Mouse (Mus musculus) heart, embryonic 12.5 days (tissue): Measurements from ENCODE around the gene Map3k5. TPM values are rescaled to one million over a fixed set of nuclear protein-coding genes. Genes with fewer than 3 reads are reported as not detected.

Source experiments
- ATAC-seq: fragments of 200-750 bp; cut with Nextera tagmentation; 2 replicates; pipeline ENCODE4 v1.8.0; 2017; ENCODE audit warnings: moderate TSS enrichment, moderate library complexity; ENCODE audit not compliant: insufficient number of reproducible peaks, low FRiP score
- H3K27ac ChIP-seq: fragments of 300-500 bp; sonication (generic); 2 replicates; pipeline ENCODE4 v1.5.1; 2016; ENCODE audit warnings: mild to moderate bottlenecking, moderate library complexity; ENCODE audit not compliant: poor library complexity, severe bottlenecking
- H3K27me3 ChIP-seq: fragments of 300-500 bp; sonication (generic); replicated peaks from 2 replicates; pipeline ENCODE4 v1.6.1; 2016; ENCODE audit warnings: mild to moderate bottlenecking, moderate library complexity
- H3K36me3 ChIP-seq: fragments of 300-500 bp; sonication (generic); 2 replicates; pipeline ENCODE4 v1.6.1; 2016; ENCODE audit warnings: mild to moderate bottlenecking, moderate library complexity
- H3K4me1 ChIP-seq: fragments of 300-500 bp; sonication (generic); replicated peaks from 2 replicates; pipeline ENCODE4 v1.6.1; 2016; ENCODE audit warnings: mild to moderate bottlenecking
- H3K4me2 ChIP-seq: fragments of 300-500 bp; sonication (generic); 2 replicates; pipeline ENCODE4 v1.6.1; 2016; ENCODE audit warnings: mild to moderate bottlenecking, moderate library complexity
- H3K4me3 ChIP-seq: fragments of 300-500 bp; sonication (generic); 2 replicates; pipeline ENCODE4 v1.5.1; 2016; ENCODE audit warnings: mild to moderate bottlenecking
- H3K9ac ChIP-seq: fragments of 300-500 bp; sonication (generic); 2 replicates; pipeline ENCODE4 v1.6.1; 2016; ENCODE audit warnings: mild to moderate bottlenecking, moderate library complexity
- H3K9me3 ChIP-seq: fragments of 300-500 bp; sonication (generic); replicated peaks from 2 replicates; pipeline ENCODE4 v1.6.1; 2016; ENCODE audit warnings: mild to moderate bottlenecking, moderate library complexity
- WGBS: fragments of 180-500 bp; shearing (Covaris S2); methylation state at CpG from one replicate; pipeline ENCODE4 v1.1.7; 2016; 5-methylcytosine and 5-hydroxymethylcytosine counted together
- polyA plus RNA-seq: library from polyadenylated mRNA; unstranded; fragments of >200 nt; fragmentation: Nextera tagmentation; extraction: Ambion mirVana; gene quantifications from 2 replicates; pipeline ENCODE4 v1.2.1, GENCODE M21; 2016

The Map3k5 gene
- polyA plus RNA-seq, 1 experiment from 2014 or later = 4.8 TPM

DNA sequence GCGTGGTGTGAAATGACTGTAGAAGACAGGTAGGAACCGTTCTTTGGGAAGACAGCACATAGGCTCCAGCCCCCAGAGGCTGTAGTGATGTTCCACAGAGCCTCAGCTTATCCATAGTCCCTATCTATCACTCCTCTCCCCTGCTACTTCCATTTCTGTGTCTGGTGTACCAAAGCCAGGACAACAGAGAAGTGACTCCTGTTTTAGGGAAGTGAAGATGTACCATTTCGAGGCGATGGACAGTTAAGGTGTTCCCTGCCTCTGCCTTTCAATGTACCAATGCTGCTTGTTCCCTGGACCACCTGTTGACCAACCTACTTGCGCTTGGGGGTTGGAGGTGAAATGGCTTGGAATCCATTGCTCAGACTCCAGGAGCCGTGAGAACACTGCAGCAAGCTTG lies 75.0 kb downstream of the Map3k5 start:
- Histone ChIP-seq H3K4me2 (no peak overlapping the region), H3K4me3 (no peak overlapping the region), H3K9ac (no peak overlapping the region), H3K9me3 (no peaks in the 10 kb centered on the region), H3K27ac (no peak overlapping the region), H3K27me3 (0 out of 2 replicates have a peak, but pooled peaks cover 11% of the 10 kb centered on the region), H3K4me1 (peaks cover 7% of the 10 kb centered on the region), H3K36me3 (no peaks in the 10 kb centered on the region)
- ATAC-seq = no peak
- 89% methylated on average over 6 of the region's 6 CpGs for WGBS

DNA sequence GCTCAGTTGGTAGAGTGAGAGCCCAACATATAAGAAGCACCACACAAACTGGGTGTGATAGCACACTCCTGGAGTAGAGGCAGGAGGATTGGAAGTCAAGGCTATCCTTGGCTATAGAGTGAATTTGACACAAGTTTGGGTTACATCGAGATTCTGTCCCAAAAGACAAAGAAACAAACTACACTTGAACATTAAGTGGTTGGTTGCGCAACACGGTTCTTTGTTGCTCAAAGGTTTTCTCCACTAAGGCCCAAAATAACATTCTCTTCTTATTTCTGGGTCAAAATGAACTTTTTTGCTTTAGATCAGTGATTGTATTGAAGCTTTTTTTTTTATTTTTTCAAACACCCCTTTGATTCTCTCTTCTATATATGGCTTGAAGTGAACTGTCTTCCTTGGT lies 75.7 kb downstream of the Map3k5 start:
- no peak overlapping the region for H3K4me3 ChIP-seq
- no peaks in the 10 kb centered on the region for H3K9me3 ChIP-seq
- H3K9ac ChIP-seq = no peak overlapping the region
- H3K36me3 ChIP-seq = no peaks in the 10 kb centered on the region
- no peak overlapping the region for H3K27ac ChIP-seq
- H3K4me2 ChIP-seq = no peak overlapping the region
- 0 out of 2 replicates have a peak, but pooled peaks cover 6% of the 10 kb centered on the region for H3K27me3 ChIP-seq
- 93% methylated on average over 3 of the region's 3 CpGs for WGBS
- no peak for ATAC-seq
- peaks cover 7% of the 10 kb centered on the region for H3K4me1 ChIP-seq

- Histone ChIP-seq H3K9ac (no peak overlapping the region), H3K4me2 (no peak overlapping the region)
- WGBS = 93% methylated on average over 10 of the region's 10 CpGs
These were observed 84.1 kb downstream of the Map3k5 start for GRCm38 (mm10) chr10:20018406-20018805.

GRCm38 (mm10) chr10:20018806-20019205 lies 84.5 kb downstream of the Map3k5 start:
- Histone ChIP-seq H3K4me1 (no peaks in the 10 kb centered on the region), H3K9me3 (peaks cover 10% of the 10 kb centered on the region), H3K27ac (no peak overlapping the region), H3K4me3 (no peak overlapping the region), H3K27me3 (no peaks in the 10 kb centered on the region), H3K36me3 (no peaks in the 10 kb centered on the region), H3K9ac (no peak overlapping the region), H3K4me2 (no peak overlapping the region)
- no peak for ATAC-seq
- WGBS = 79% methylated on average over 3 of the region's 3 CpGs

More at GRCm38 (mm10) chr10:20018406-20018805, 84.1 kb downstream of the Map3k5 start:
- Histone ChIP-seq H3K4me1 (no peaks in the 10 kb centered on the region), H3K9me3 (peaks cover 10% of the 10 kb centered on the region), H3K27ac (no peak overlapping the region), H3K4me3 (no peak overlapping the region), H3K36me3 (no peaks in the 10 kb centered on the region), H3K27me3 (no peaks in the 10 kb centered on the region)
- no peak for ATAC-seq

GRCm38 (mm10) chr10:20021256-20021655 lies 87.0 kb downstream of the Map3k5 start:
- Histone ChIP-seq H3K4me3 (no peak overlapping the region), H3K4me2 (no peak overlapping the region), H3K27me3 (no peaks in the 10 kb centered on the region), H3K9me3 (peaks cover 10% of the 10 kb centered on the region), H3K27ac (no peak overlapping the region), H3K36me3 (no peaks in the 10 kb centered on the region), H3K9ac (no peak overlapping the region), H3K4me1 (no peaks in the 10 kb centered on the region)
- WGBS = 86% methylated on average over 6 of the region's 6 CpGs
- ATAC-seq = no peak

- Histone ChIP-seq H3K4me1 (no peaks in the 10 kb centered on the region), H3K4me3 (no peak overlapping the region), H3K27ac (no peak overlapping the region), H3K27me3 (no peaks in the 10 kb centered on the region), H3K9ac (no peak overlapping the region), H3K36me3 (no peaks in the 10 kb centered on the region), H3K4me2 (no peak overlapping the region), H3K9me3 (peaks cover 10% of the 10 kb centered on the region)
- ATAC-seq = no peak
- 78% methylated on average over 15 of the region's 15 CpGs for WGBS
These were observed 87.6 kb downstream of the Map3k5 start for GRCm38 (mm10) chr10:20021670-20022468.

DNA sequence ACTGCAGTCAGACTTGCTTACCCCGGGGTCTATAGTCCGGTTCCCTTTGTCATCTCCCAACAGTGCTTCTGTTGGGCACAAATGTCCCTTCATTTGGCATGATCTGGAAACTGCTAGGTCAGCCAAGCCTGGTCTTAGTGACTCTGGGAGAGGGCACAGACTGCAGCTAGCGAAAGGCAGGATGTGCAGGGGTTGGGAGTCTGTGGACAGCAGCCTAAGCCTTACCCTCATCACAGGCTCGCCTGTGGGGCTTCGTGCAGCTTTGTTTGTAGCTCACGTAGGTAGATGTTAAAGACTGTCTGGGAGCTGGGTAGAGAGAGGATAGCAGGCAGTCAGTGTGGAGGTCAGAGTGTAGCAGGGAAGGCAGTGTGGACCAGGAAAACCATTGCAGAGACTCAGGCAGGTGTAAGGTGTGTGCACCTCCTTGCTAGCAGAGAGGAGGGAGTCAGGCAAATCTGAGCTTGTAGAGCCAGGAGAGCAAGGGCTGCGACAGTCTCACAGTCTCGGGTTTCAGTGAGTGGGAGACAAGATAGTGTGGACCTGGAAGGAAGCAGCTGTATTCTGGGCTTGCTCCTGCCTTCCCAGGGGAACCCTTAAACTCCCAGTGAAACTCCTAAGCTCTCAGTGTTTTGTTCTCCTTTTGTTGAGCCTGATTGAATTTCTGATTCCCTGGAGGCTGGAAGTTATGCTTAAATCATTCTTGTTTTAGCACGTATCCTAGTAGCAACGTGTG lies 88.5 kb downstream of the Map3k5 start:
- no peak overlapping the region for H3K4me2 ChIP-seq
- no peak overlapping the region for H3K4me3 ChIP-seq
- H3K36me3 ChIP-seq = no peaks in the 10 kb centered on the region
- WGBS = 53% methylated on average over 10 of the region's 10 CpGs
- no peak overlapping the region for H3K9ac ChIP-seq
- H3K9me3 ChIP-seq = peaks cover 7% of the 10 kb centered on the region
- H3K4me1 ChIP-seq = no peaks in the 10 kb centered on the region
- no peak overlapping the region for H3K27ac ChIP-seq
- no peaks in the 10 kb centered on the region for H3K27me3 ChIP-seq
- ATAC-seq = no peak; the same call in 1 of the 2 replicates

DNA sequence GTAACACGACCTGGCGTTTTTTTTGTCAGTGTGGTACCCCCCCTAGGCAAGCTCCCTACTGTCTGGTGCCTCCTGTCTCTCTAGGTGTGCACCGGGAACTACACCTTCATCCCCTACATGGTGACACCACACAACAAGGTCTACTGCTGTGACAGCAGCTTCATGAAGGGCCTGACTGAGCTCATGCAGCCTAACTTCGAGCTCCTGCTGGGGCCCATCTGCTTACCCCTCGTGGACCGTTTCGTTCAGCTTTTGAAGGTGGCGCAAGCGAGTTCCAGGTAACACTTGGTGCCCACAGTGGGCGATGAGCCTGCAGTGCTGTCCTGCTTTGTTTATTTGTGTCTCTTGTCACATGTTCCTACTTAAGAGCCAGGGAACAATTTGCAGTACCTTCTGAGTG lies 89.3 kb downstream of the Map3k5 start:
- Histone ChIP-seq H3K4me3 (no peak overlapping the region), H3K36me3 (no peaks in the 10 kb centered on the region), H3K9ac (no peak overlapping the region), H3K4me1 (no peaks in the 10 kb centered on the region), H3K27me3 (no peaks in the 10 kb centered on the region), H3K4me2 (no peak overlapping the region), H3K9me3 (no peaks in the 10 kb centered on the region), H3K27ac (no peak overlapping the region)
- 72% methylated on average over 10 of the region's 10 CpGs for WGBS
- ATAC-seq = no peak

DNA sequence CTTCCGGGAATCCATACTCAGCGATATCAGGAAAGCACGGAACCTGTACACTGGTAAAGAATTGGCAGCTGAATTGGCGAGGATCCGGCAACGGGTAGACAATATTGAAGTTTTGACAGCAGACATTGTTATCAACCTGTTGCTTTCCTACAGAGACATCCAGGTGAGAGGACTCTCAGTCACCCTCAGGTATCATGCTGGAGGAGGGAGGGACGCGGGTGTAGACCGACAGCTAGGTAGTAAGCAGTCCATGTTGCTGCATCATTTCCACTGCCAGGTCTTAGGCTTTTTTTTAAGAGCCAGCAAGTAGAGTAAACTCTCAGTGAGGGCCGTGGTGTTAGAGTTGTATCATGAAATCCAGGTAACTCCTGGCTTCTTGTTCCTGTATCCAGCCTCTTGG lies 90.6 kb downstream of the Map3k5 start:
- H3K4me3 ChIP-seq = no peak overlapping the region
- no peak overlapping the region for H3K9ac ChIP-seq
- 0 out of 2 replicates have a peak, but pooled peaks cover 2% of the 10 kb centered on the region for H3K36me3 ChIP-seq
- no peaks in the 10 kb centered on the region for H3K4me1 ChIP-seq
- H3K27me3 ChIP-seq = no peaks in the 10 kb centered on the region
- no peak overlapping the region for H3K27ac ChIP-seq
- no peaks in the 10 kb centered on the region for H3K9me3 ChIP-seq
- WGBS = 94% methylated on average over 10 of the region's 10 CpGs
- ATAC-seq = no peak
- no peak overlapping the region for H3K4me2 ChIP-seq

GRCm38 (mm10) chr10:20025781-20026520 lies 91.7 kb downstream of the Map3k5 start:
- no peak overlapping the region for H3K4me2 ChIP-seq
- 65% methylated on average over 12 of the region's 12 CpGs for WGBS
- no peak overlapping the region for H3K27ac ChIP-seq
- H3K4me3 ChIP-seq = no peak overlapping the region
- no peaks in the 10 kb centered on the region for H3K27me3 ChIP-seq
- 0 out of 2 replicates have a peak, but pooled peaks cover 2% of the 10 kb centered on the region for H3K36me3 ChIP-seq
- ATAC-seq = no peak
- H3K4me1 ChIP-seq = no peaks in the 10 kb centered on the region
- no peak overlapping the region for H3K9ac ChIP-seq
- H3K9me3 ChIP-seq = no peaks in the 10 kb centered on the region

DNA sequence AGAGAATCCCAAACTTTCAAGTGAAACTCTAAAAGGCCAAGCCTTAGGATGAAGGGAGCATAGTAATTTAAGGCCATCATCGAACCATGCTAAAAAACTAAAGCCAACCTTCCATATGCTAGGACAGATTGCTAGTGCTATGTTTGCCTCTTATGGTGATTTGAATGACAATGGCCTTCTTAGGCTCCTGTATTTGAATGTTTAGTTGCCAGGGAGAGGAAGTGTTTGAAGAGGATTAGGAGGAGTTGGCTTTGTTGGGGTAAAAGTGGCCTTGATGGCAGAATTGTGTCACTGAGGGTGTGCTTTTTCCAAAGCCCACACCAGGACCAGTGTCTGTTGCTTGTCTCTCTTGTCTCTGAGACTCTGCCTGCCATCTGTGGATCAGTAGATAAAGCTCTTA lies 96.4 kb downstream of the Map3k5 start:
- no peak overlapping the region for H3K4me3 ChIP-seq

More for the DNA sequence above, 96.4 kb downstream of the Map3k5 start:
- H3K27ac ChIP-seq = no peak overlapping the region
- H3K27me3 ChIP-seq = no peaks in the 10 kb centered on the region
- ATAC-seq = no peak
- 84% methylated on average over 1 of the region's 1 CpGs for WGBS
- H3K4me2 ChIP-seq = no peak overlapping the region
- H3K36me3 ChIP-seq = 0 out of 2 replicates have a peak, but pooled peaks cover 2% of the 10 kb centered on the region
- no peak overlapping the region for H3K9ac ChIP-seq
- no peaks in the 10 kb centered on the region; the same call in 1 of the 2 replicates for H3K4me1 ChIP-seq
- H3K9me3 ChIP-seq = no peaks in the 10 kb centered on the region
